ENCODE assay signal across 24 mouse cellular contexts in genomic region chr15:78462981-78463380, GRCm38 (mm10). TPM values are rescaled to one million over a fixed set of nuclear protein-coding genes. Genes with fewer than 3 reads are reported as not detected.
DNase-seq lines count a peak whose midpoint lies in the region; ATAC-seq and TF ChIP-seq lines count a peak whose summit lies in the region.
"Had no signal": no experiment of that assay in that cellular context is flagged by ENCODE, and none has a peak within 500 bp of the region (broad histone marks: within the 10 kb centered on the region; RNA-seq: fewer than 3 reads in every experiment).

No protein-coding gene starts in this region.

- TF ChIP-seq EP300 in CH12.LX (IDR thresholded peaks at IDR 0.05; ENCODE audit: low read length): no peak

- no peak overlapping the region for H3K4me2 ChIP-seq in CH12.LX (ENCODE audit: insufficient read depth, low read depth, poor library complexity, severe bottlenecking)
- H3K4me2 ChIP-seq: embryonic facial prominence, embryonic 15.5 days; hindbrain, embryonic 12.5 days; limb, embryonic 12.5 days; neural tube, embryonic 12.5 days; stomach, embryonic 15.5 days had no signal

- no peaks in the 10 kb centered on the region for H3K79me2 ChIP-seq in CH12.LX (replicated peaks; ENCODE audit: control insufficient read depth, extremely low read depth, insufficient read depth, poor library complexity, severe bottlenecking)

- no peak for TF ChIP-seq POLR2A in CH12.LX (IDR thresholded peaks at IDR 0.05; ENCODE audit: low read depth, low read length)

- no peaks in the 10 kb centered on the region for H3K36me3 ChIP-seq in CH12.LX (replicated peaks in 1 of 2; ENCODE audit: control insufficient read depth in 1 of 2, insufficient read depth in 1 of 2, low read length in 1 of 2)
- H3K36me3 ChIP-seq: embryonic facial prominence, embryonic 15.5 days; heart, embryonic 10.5 days; hindbrain, embryonic 12.5 days; limb, embryonic 12.5 days; neural tube, embryonic 12.5 days; stomach, embryonic 15.5 days had no signal

- no peak for TF ChIP-seq RAD21 in CH12.LX (IDR thresholded peaks at IDR 0.05; ENCODE audit: low read depth, low read length)

- no peaks in the 10 kb centered on the region for H3K9me3 ChIP-seq in CH12.LX (replicated peaks; ENCODE audit: low read length)
- H3K9me3 ChIP-seq: embryonic facial prominence, embryonic 15.5 days; heart, embryonic 10.5 days; hindbrain, embryonic 12.5 days; limb, embryonic 12.5 days; neural tube, embryonic 12.5 days; stomach, embryonic 15.5 days had no signal

- H3K4me1 ChIP-seq in CH12.LX (ENCODE audit: control insufficient read depth in 1 of 2, insufficient read depth in 2 of 2): no peaks in the 10 kb centered on the region
- H3K4me1 ChIP-seq: embryonic facial prominence, embryonic 15.5 days; hindbrain, embryonic 12.5 days; limb, embryonic 12.5 days; neural tube, embryonic 12.5 days; stomach, embryonic 15.5 days had no signal

- in situ Hi-C loops in CH12.LX (cut with MboI; ENCODE audit: low pct_ligation_motif_present, low pct_unique_long_range_greater_than_20kb, low sequenced_read_pairs): no loop called here

- H3K4me3 ChIP-seq in CH12.LX (replicated peaks in 1 of 3; ENCODE audit: low read depth in 2 of 3, low read length in 2 of 3, poor library complexity in 1 of 3): no peak overlapping the region
- H3K4me3 ChIP-seq: embryonic facial prominence, embryonic 15.5 days; heart, embryonic 10.5 days; hindbrain, embryonic 12.5 days; limb, embryonic 12.5 days; neural tube, embryonic 12.5 days; stomach, embryonic 15.5 days had no signal

- peak; percentile 21; the same call in 1 of the 2 replicates for ATAC-seq in megakaryocyte, adult 5-6 weeks (ENCODE audit: poor library complexity, severe bottlenecking)
- ATAC-seq: forebrain, embryonic 16.5 days; midbrain, embryonic 16.5 days had no signal

- peaks cover 9% of the 10 kb centered on the region for H3K27me3 ChIP-seq in CH12.LX (replicated peaks)
- H3K27me3 ChIP-seq: embryonic facial prominence, embryonic 15.5 days; hindbrain, embryonic 12.5 days; neural tube, embryonic 12.5 days; stomach, embryonic 15.5 days had no signal

- dilution Hi-C loops in CH12.LX (cut with MboI; ENCODE audit: extremely low pct_ligation_motif_present, extremely low pct_unique_long_range_greater_than_20kb, low sequenced_read_pairs): no loop called here

- DNase-seq in CD4-positive, CD25-positive, alpha-beta regulatory T cell, adult 2 months (ENCODE audit: low read depth, low spot score): peak; percentile 76
- no peak for DNase-seq in CH12.LX (ENCODE audit: extremely low read depth)
- DNase-seq in thymus, postnatal 0 days (ENCODE audit: low spot score): peak; percentile 75
- DNase-seq in spleen, postnatal 36 days (ENCODE audit: low spot score in 2 of 2): no peak
- no peak for DNase-seq in heart, adult 8-10 months (ENCODE audit: low spot score)
- no peak for DNase-seq in kidney, postnatal 14 days
- DNase-seq in urinary bladder, postnatal 14 days (ENCODE audit: low spot score): no peak
- DNase-seq: adrenal gland, postnatal 14 days; cerebellum, postnatal 25 days; kidney, adult 9 months; kidney, postnatal 36 days; lung, postnatal 10 days; right cerebral cortex, postnatal 14 days had no signal

- no peak overlapping the region for H3K9ac ChIP-seq in CH12.LX (ENCODE audit: insufficient read depth, low read depth)
- H3K9ac ChIP-seq: embryonic facial prominence, embryonic 15.5 days; hindbrain, embryonic 12.5 days; limb, embryonic 12.5 days; liver, embryonic 14.5 days; neural tube, embryonic 12.5 days; stomach, embryonic 15.5 days had no signal

- H3K27ac ChIP-seq in CH12.LX (ENCODE audit: insufficient read depth, low read depth): no peak overlapping the region
- H3K27ac ChIP-seq: embryonic facial prominence, embryonic 15.5 days; heart, embryonic 10.5 days; hindbrain, embryonic 12.5 days; limb, embryonic 12.5 days; liver, embryonic 14.5 days; neural tube, embryonic 12.5 days; stomach, embryonic 15.5 days had no signal

- TF ChIP-seq CTCF in CH12.LX (conservative IDR thresholded peaks at IDR 0.05 in 1 of 2, IDR thresholded peaks at IDR 0.05 in 1 of 2; ENCODE audit: low read depth in 2 of 2, low read length in 2 of 2): 0 out of 4 replicates have a peak, but pooled peaks of 1 of the 2 experiments have one; percentile 3

TF ChIP-seq in CH12.LX, 34 proteins besides CTCF, POLR2A, EP300 and RAD21:
- TF ChIP-seq ZMIZ1 (IDR thresholded peaks at IDR 0.05; ENCODE audit: low read depth, low read length) (no peak), ELF1 (IDR thresholded peaks at IDR 0.05; ENCODE audit: low read depth, low read length) (0 out of 2 replicates have a peak, but pooled peaks have one; percentile 17)

RNA-seq across cellular contexts. Expression of gene Tmprss6, which starts 5.5 kb away (rescaled TPM):
- 0.08 and 0.34 TPM in 2 replicates for total RNA-seq in CH12.LX (2012; rRNA removed)
- total RNA-seq in CH12.LX (2014; rRNA removed): 0.24 TPM in 2 replicates
- polyA plus RNA-seq in CH12.LX (2012; ENCODE audit: insufficient read length, low read depth): 0.54 and 0.70 TPM in 2 replicates
- not detected in 2 replicates for total RNA-seq in megakaryocyte, adult 5-6 weeks (2015)
- total RNA-seq in megakaryocyte, adult 5-6 weeks (2017): not detected in 2 replicates
- polyA plus RNA-seq in thymus, postnatal 0 days (2015; fragmentation: Nextera tagmentation; extraction: Ambion mirVana): 0.12 and 0.39 TPM in 2 replicates
- not detected for total RNA-seq in heart, adult 8-10 months (2022)
- total RNA-seq: layer of hippocampus, postnatal 10 days had no signal

RNA-seq across cellular contexts. Expression of gene Il2rb, which starts 32.1 kb away (rescaled TPM):
- total RNA-seq in CH12.LX (2012; rRNA removed): 31.2 and 34.3 TPM in 2 replicates
- total RNA-seq in CH12.LX (2014; rRNA removed): 26.0 and 32.1 TPM in 2 replicates
- polyA plus RNA-seq in CH12.LX (2012; ENCODE audit: insufficient read length, low read depth): 47.2 and 60.0 TPM in 2 replicates
- 7.0 and 10.5 TPM in 2 replicates for total RNA-seq in megakaryocyte, adult 5-6 weeks (2015)
- total RNA-seq in megakaryocyte, adult 5-6 weeks (2017): 5.4 and 9.4 TPM in 2 replicates
- 10.3 and 12.2 TPM in 2 replicates for polyA plus RNA-seq in thymus, postnatal 0 days (2015; fragmentation: Nextera tagmentation; extraction: Ambion mirVana)
- total RNA-seq in heart, adult 8-10 months (2022): under 1 TPM; 0.13 to 0.57 (median 0.34) TPM
- polyA plus RNA-seq: forebrain, embryonic 16.5 days; heart, embryonic 10.5 days; neural tube, embryonic 12.5 days had no signal

RNA-seq across cellular contexts. Expression of gene Kctd17, which starts 34.6 kb away (rescaled TPM):
- not detected in 2 replicates for total RNA-seq in CH12.LX (2012; rRNA removed)
- total RNA-seq in CH12.LX (2014; rRNA removed): not detected in 2 replicates
- polyA plus RNA-seq in CH12.LX (2012; ENCODE audit: insufficient read length, low read depth): not detected in 2 replicates
- 8.7 and 9.5 TPM in 2 replicates for total RNA-seq in megakaryocyte, adult 5-6 weeks (2015)
- 5.2 and 9.6 TPM in 2 replicates for total RNA-seq in megakaryocyte, adult 5-6 weeks (2017)
- 8.1 and 10.1 TPM in 2 replicates for polyA plus RNA-seq in thymus, postnatal 0 days (2015; fragmentation: Nextera tagmentation; extraction: Ambion mirVana)
- total RNA-seq in heart, adult 8-10 months (2022): 10 to 100 TPM; 17.9 to 26.9 (median 20.2) TPM

RNA-seq across cellular contexts. Expression of gene Mpst, which starts 56.8 kb away (rescaled TPM):
- total RNA-seq in CH12.LX (2012; rRNA removed): 33.0 and 46.3 TPM in 2 replicates
- 18.1 and 27.0 TPM in 2 replicates for total RNA-seq in CH12.LX (2014; rRNA removed)
- 21.5 and 24.4 TPM in 2 replicates for polyA plus RNA-seq in CH12.LX (2012; ENCODE audit: insufficient read length, low read depth)
- total RNA-seq in megakaryocyte, adult 5-6 weeks (2015): 3.8 and 5.9 TPM in 2 replicates
- 12.9 and 24.2 TPM in 2 replicates for total RNA-seq in megakaryocyte, adult 5-6 weeks (2017)
- 3.0 and 4.1 TPM in 2 replicates for polyA plus RNA-seq in thymus, postnatal 0 days (2015; fragmentation: Nextera tagmentation; extraction: Ambion mirVana)
- total RNA-seq in heart, adult 8-10 months (2022): 10 to 100 TPM; 42.1 to 52.4 (median 44.2) TPM

RNA-seq across cellular contexts. Expression of gene Tst, which starts 57.3 kb away (rescaled TPM):
- total RNA-seq in CH12.LX (2012; rRNA removed) (1.8 and 2.0 TPM in 2 replicates), CH12.LX (2014; rRNA removed) (0.66 and 0.67 TPM in 2 replicates)
- 0.56 and 0.57 TPM in 2 replicates for polyA plus RNA-seq in CH12.LX (2012; ENCODE audit: insufficient read length, low read depth)
- 9.8 and 10.4 TPM in 2 replicates for total RNA-seq in megakaryocyte, adult 5-6 weeks (2015)
- 3.3 and 8.8 TPM in 2 replicates for total RNA-seq in megakaryocyte, adult 5-6 weeks (2017)
- polyA plus RNA-seq in thymus, postnatal 0 days (2015; fragmentation: Nextera tagmentation; extraction: Ambion mirVana): 60.0 and 68.3 TPM in 2 replicates
- 10 to 100 TPM; 20.3 to 25.0 (median 21.6) TPM for total RNA-seq in heart, adult 8-10 months (2022)

Comparison
In these comparisons a context has a peak if more than half of its experiments do, and no peak if none do; other contexts are left out.
1. DNase-seq: peak in CD4-positive, CD25-positive, alpha-beta regulatory T cell, adult 2 months (single experiment) and thymus, postnatal 0 days (single experiment); none in CH12.LX (single experiment), spleen, postnatal 36 days (0 of 2), heart, adult 8-10 months (single experiment), kidney, postnatal 14 days (single experiment) and urinary bladder, postnatal 14 days (single experiment).
2. RNA of gene Il2rb, which starts 32.1 kb away (total RNA-seq): 26.0 to 34.3 TPM in CH12.LX and 5.4 to 10.5 TPM in megakaryocyte, adult 5-6 weeks; 0.13 to 0.57 TPM in heart, adult 8-10 months; every median in the first group is over 4 times any median in the second.
3. RNA of gene Kctd17, which starts 34.6 kb away (total RNA-seq): 17.9 to 26.9 TPM in heart, adult 8-10 months and 5.2 to 9.6 TPM in megakaryocyte, adult 5-6 weeks; not detected in CH12.LX; every median in the first group is over 4 times any median in the second.